Mouse (Mus musculus) hindbrain, embryonic 13.5 days (tissue): ENCODE measurements around the gene Cyp1a2. TPM values are rescaled to one million over a fixed set of nuclear protein-coding genes. Genes with fewer than 3 reads are reported as not detected.

Experiments used
- ATAC-seq: fragments of 200-750 bp; cut with Nextera tagmentation; 2 replicates; pipeline ENCODE4 v1.8.0; 2017; ENCODE audit warnings: moderate TSS enrichment; ENCODE audit not compliant: low FRiP score
- H3K27ac ChIP-seq: fragments of 300-500 bp; sonication (generic); 2 replicates; pipeline ENCODE4 v1.5.1; 2015; ENCODE audit warnings: inconsistent platforms, mild to moderate bottlenecking, moderate library complexity
- H3K27me3 ChIP-seq: fragments of 300-500 bp; sonication (generic); 2 replicates; pipeline ENCODE4 v1.6.1; 2015; ENCODE audit warnings: mild to moderate bottlenecking, inconsistent platforms
- H3K36me3 ChIP-seq: fragments of 300-500 bp; sonication (generic); 2 replicates; pipeline ENCODE4 v1.6.1; 2015; ENCODE audit warnings: mild to moderate bottlenecking, inconsistent platforms
- H3K4me1 ChIP-seq: fragments of 300-500 bp; sonication (generic); replicated peaks from 2 replicates; pipeline ENCODE4 v1.6.1; 2015; ENCODE audit warnings: inconsistent platforms
- H3K4me2 ChIP-seq: fragments of 300-500 bp; sonication (generic); 2 replicates; pipeline ENCODE4 v1.6.1; 2015; ENCODE audit warnings: inconsistent platforms, mild to moderate bottlenecking, moderate library complexity
- H3K4me3 ChIP-seq: fragments of 300-500 bp; sonication (generic); 2 replicates; pipeline ENCODE4 v1.5.1; 2015; ENCODE audit warnings: mild to moderate bottlenecking, inconsistent platforms
- H3K9ac ChIP-seq: fragments of 300-500 bp; sonication (generic); 2 replicates; pipeline ENCODE4 v1.6.1; 2015; ENCODE audit warnings: mild to moderate bottlenecking, inconsistent platforms
- H3K9me3 ChIP-seq: fragments of 300-500 bp; sonication (generic); 2 replicates; pipeline ENCODE4 v1.6.1; 2016; ENCODE audit warnings: inconsistent platforms
- WGBS: fragments of 180-500 bp; shearing (Covaris S2); methylation state at CpG from one replicate; pipeline ENCODE4 v1.1.7; 2015; 5-methylcytosine and 5-hydroxymethylcytosine counted together
- polyA plus RNA-seq: library from polyadenylated mRNA; unstranded; fragments of >200 nt; fragmentation: Nextera tagmentation; extraction: Ambion mirVana; gene quantifications from 2 replicates; pipeline ENCODE4 v1.2.1, GENCODE M21; 2015

Gene Cyp1a2
- polyA plus RNA-seq, 1 experiment from 2014 or later: not detected

- 0 out of 2 replicates have a peak overlapping the region, but pooled peaks have one; percentile 30 for H3K27ac ChIP-seq
- no peaks in the 10 kb centered on the region for H3K9me3 ChIP-seq
- H3K4me3 ChIP-seq: peak overlapping the region; percentile 96
- H3K27me3 ChIP-seq: no peaks in the 10 kb centered on the region
- H3K9ac ChIP-seq: peak overlapping the region; percentile 99
- H3K4me1 ChIP-seq: peaks cover 68% of the 10 kb centered on the region
- 66% methylated on average over 9 of the region's 9 CpGs for WGBS
- H3K36me3 ChIP-seq: peaks cover 11% of the 10 kb centered on the region
- H3K4me2 ChIP-seq: peak overlapping the region; percentile 98
- no peak for ATAC-seq
Observed at GRCm38 (mm10) chr9:57643169-57643855, 40.2 kb downstream of the Cyp1a2 start.

- peak overlapping the region; percentile 99 for H3K9ac ChIP-seq
- H3K27ac ChIP-seq: no peak overlapping the region
- 87% methylated on average over 13 of the region's 13 CpGs for WGBS
- peak overlapping the region; percentile 98; the same call in 1 of the 2 replicates for H3K4me2 ChIP-seq
- no peaks in the 10 kb centered on the region for H3K9me3 ChIP-seq
- no peaks in the 10 kb centered on the region for H3K27me3 ChIP-seq
- no peak for ATAC-seq
- no peak overlapping the region for H3K4me3 ChIP-seq
- peaks cover 11% of the 10 kb centered on the region for H3K36me3 ChIP-seq
- peaks cover 82% of the 10 kb centered on the region for H3K4me1 ChIP-seq
Observed at GRCm38 (mm10) chr9:57641775-57642550, 41.5 kb downstream of the Cyp1a2 start.

DNA sequence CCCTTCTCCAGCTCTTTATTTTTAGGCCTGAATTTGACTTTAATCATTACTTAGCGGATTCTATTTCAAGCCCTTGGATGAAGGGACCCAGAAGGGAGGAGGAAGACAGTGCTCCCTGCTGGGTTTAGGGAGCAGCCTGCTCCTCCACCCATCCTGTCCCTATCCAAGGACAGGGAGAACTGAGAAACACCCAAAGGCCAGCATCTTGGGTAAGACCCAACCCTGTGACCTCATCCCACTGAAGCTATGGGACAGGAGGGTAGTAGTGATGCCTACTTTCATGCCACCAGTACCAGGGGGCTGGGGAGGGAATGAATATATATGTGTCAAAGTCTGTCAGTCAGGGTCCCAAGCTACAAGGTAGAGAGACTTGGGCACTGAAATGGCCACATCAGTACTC, 42.5 kb downstream of the Cyp1a2 start:
- Histone ChIP-seq H3K4me3 (no peak overlapping the region), H3K9me3 (no peaks in the 10 kb centered on the region), H3K36me3 (peaks cover 11% of the 10 kb centered on the region), H3K4me2 (peak overlapping the region; percentile 40), H3K9ac (peak overlapping the region; percentile 55), H3K4me1 (peaks cover 85% of the 10 kb centered on the region), H3K27me3 (no peaks in the 10 kb centered on the region), H3K27ac (peak overlapping the region; percentile 56; the same call in 1 of the 2 replicates)
- ATAC-seq: no peak
- 71% methylated on average over 1 of the region's 1 CpGs for WGBS

GRCm38 (mm10) chr9:57640384-57640783, 43.1 kb downstream of the Cyp1a2 start:
- Histone ChIP-seq H3K27me3 (no peaks in the 10 kb centered on the region), H3K9me3 (no peaks in the 10 kb centered on the region), H3K4me3 (peak overlapping the region; percentile 6; the same call in 1 of the 2 replicates), H3K9ac (peak overlapping the region; percentile 55), H3K36me3 (peaks cover 11% of the 10 kb centered on the region), H3K27ac (peak overlapping the region; percentile 56), H3K4me1 (peaks cover 82% of the 10 kb centered on the region), H3K4me2 (peak overlapping the region; percentile 40)
- 40% methylated on average over 15 of the region's 15 CpGs for WGBS
- no peak for ATAC-seq

DNA sequence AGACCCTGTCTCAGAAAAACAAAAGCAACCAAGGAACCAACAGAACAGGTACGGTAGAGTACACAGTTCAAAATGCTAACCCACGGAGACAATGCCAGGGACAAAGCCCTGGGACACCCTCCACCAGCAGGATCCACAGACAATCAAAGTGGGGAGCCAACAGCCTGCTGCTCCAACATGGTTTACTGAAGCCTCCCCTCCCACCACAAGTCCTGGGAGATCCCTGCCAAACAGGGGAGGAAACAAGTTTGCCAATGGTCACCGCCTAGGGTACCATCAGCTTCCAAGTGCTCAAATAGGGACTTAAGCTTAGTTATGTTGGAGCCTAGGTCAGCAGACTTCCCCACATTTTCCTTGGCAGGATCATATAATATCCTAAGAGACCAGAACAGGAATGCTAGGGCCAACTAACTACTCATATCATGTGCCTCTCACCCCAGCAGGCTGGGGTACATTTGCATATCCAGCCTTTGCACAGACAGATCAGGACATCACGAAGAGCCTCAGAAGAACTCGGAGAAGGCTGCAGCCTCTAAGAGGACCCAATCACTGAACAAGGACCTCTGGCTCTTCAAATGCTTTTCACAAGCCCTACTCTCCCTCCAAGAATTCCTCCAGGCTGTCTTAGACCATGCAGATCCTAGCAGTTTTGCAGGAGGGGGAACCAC, 43.7 kb downstream of the Cyp1a2 start:
- ATAC-seq: no peak
- peak overlapping the region; percentile 6; the same call in 1 of the 2 replicates for H3K4me3 ChIP-seq
- WGBS: 72% methylated on average over 5 of the region's 5 CpGs
- H3K9me3 ChIP-seq: no peaks in the 10 kb centered on the region
- peak overlapping the region; percentile 55 for H3K9ac ChIP-seq
- H3K4me2 ChIP-seq: peak overlapping the region; percentile 40
- H3K36me3 ChIP-seq: peaks cover 11% of the 10 kb centered on the region
- no peaks in the 10 kb centered on the region for H3K27me3 ChIP-seq
- peaks cover 84% of the 10 kb centered on the region for H3K4me1 ChIP-seq
- peak overlapping the region; percentile 56 for H3K27ac ChIP-seq

GRCm38 (mm10) chr9:57638651-57639459, 44.6 kb downstream of the Cyp1a2 start:
- H3K4me1 ChIP-seq: peaks cover 84% of the 10 kb centered on the region
- H3K36me3 ChIP-seq: peaks cover 11% of the 10 kb centered on the region
- H3K27me3 ChIP-seq: no peaks in the 10 kb centered on the region
- H3K27ac ChIP-seq: peak overlapping the region; percentile 56
- ATAC-seq: no peak
- no peak overlapping the region for H3K4me3 ChIP-seq
- H3K4me2 ChIP-seq: peak overlapping the region; percentile 40; the same call in 1 of the 2 replicates
- peak overlapping the region; percentile 55 for H3K9ac ChIP-seq
- no peaks in the 10 kb centered on the region for H3K9me3 ChIP-seq
- WGBS: 46% methylated on average over 8 of the region's 8 CpGs

GRCm38 (mm10) chr9:57637741-57638322, 45.7 kb downstream of the Cyp1a2 start:
- Histone ChIP-seq H3K27ac (peak overlapping the region; percentile 35; the same call in 1 of the 2 replicates), H3K4me3 (no peak overlapping the region), H3K36me3 (peaks cover 18% of the 10 kb centered on the region), H3K9ac (peak overlapping the region; percentile 55), H3K4me1 (peaks cover 81% of the 10 kb centered on the region), H3K9me3 (no peaks in the 10 kb centered on the region), H3K4me2 (no peak overlapping the region; the same call in 1 of the 2 replicates), H3K27me3 (no peaks in the 10 kb centered on the region)
- 0 out of 2 replicates have a peak, but pooled peaks have one; percentile 37 for ATAC-seq
- 59% methylated on average over 6 of the region's 6 CpGs for WGBS

DNA sequence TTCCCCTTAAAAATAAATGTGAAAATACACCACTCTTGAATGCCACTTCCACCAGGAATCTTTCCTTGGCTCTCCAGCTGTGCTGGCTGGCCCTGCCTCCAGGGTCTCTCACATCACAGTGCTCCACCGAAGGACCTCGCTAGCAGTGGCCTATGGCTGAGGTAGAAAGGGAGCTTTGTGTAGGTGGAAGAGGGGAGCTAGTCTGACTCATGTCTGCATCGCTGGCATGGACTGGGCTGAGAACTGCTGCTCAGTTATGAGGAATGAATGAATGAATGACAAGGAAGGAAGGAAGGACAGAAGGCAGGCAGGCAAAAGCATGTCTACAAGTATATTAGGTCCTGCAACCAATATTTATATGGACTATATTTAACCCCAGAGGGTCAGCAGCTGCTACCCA, 46.2 kb downstream of the Cyp1a2 start:
- H3K4me3 ChIP-seq: no peak overlapping the region
- no peaks in the 10 kb centered on the region for H3K9me3 ChIP-seq
- H3K9ac ChIP-seq: peak overlapping the region; percentile 55; the same call in 1 of the 2 replicates
- H3K4me1 ChIP-seq: peaks cover 76% of the 10 kb centered on the region
- no peak for ATAC-seq
- no peak overlapping the region; the same call in 1 of the 2 replicates for H3K4me2 ChIP-seq
- 79% methylated on average over 3 of the region's 3 CpGs for WGBS
- no peaks in the 10 kb centered on the region for H3K27me3 ChIP-seq
- H3K27ac ChIP-seq: no peak overlapping the region
- H3K36me3 ChIP-seq: peaks cover 18% of the 10 kb centered on the region

DNA sequence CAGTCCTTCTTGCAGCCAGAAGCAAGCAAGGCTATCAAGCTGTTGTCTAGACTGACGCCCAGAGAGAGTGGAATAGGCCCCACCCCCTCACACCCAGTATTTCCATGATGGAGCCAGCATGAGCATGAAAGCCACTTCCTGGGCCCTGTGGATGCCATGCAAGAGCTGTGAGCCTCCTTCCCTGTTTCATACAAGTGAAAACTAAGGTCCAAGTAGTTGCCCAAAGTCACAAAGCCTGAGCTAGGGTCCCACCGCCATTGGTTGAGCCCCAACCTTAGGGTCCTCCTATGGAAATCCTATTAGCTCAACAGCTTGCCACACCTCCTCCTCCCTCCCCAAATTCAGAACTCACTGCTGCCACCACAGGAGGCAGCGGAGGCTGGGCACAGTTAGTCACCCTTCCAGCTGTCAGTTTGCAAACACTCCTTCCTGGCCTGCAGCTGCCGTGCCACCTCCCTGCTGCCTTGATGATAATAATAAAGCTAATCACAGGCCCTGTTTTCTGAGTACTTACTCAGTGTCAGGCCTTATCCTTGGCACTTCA, 50.0 kb downstream of the Cyp1a2 start:
- H3K27ac ChIP-seq: no peak overlapping the region; the same call in 1 of the 2 replicates
- peaks cover 44% of the 10 kb centered on the region for H3K36me3 ChIP-seq

GRCm38 (mm10) chr9:57629118-57629874, 54.2 kb downstream of the Cyp1a2 start:
- H3K27me3 ChIP-seq: no peaks in the 10 kb centered on the region
- no peak overlapping the region for H3K4me2 ChIP-seq
- peaks cover 19% of the 10 kb centered on the region for H3K4me1 ChIP-seq
- H3K27ac ChIP-seq: peak overlapping the region; percentile 14; the same call in 1 of the 2 replicates
- peaks cover 87% of the 10 kb centered on the region for H3K36me3 ChIP-seq
- no peak overlapping the region; the same call in 1 of the 2 replicates for H3K9ac ChIP-seq
- no peak overlapping the region for H3K4me3 ChIP-seq
- 72% methylated on average over 14 of the region's 14 CpGs for WGBS
- ATAC-seq: peak; percentile 43
- no peaks in the 10 kb centered on the region for H3K9me3 ChIP-seq

More for the DNA sequence above, 50.0 kb downstream of the Cyp1a2 start:
- no peaks in the 10 kb centered on the region for H3K9me3 ChIP-seq
- WGBS: 42% methylated on average over 4 of the region's 4 CpGs
- H3K4me2 ChIP-seq: no peak overlapping the region
- no peak overlapping the region for H3K4me3 ChIP-seq
- H3K27me3 ChIP-seq: no peaks in the 10 kb centered on the region
- peak overlapping the region; percentile 39; the same call in 1 of the 2 replicates for H3K9ac ChIP-seq
- ATAC-seq: no peak
- H3K4me1 ChIP-seq: peaks cover 38% of the 10 kb centered on the region
